Mouse (Mus musculus): ENCODE results near the gene Klhl10. TPM values are rescaled to one million over a fixed set of nuclear protein-coding genes. Genes with fewer than 3 reads are reported as not detected.
A peak's percentile ranks its signal among the peaks of the same experiment; 100 is the strongest.

The Klhl10 gene
- polyA plus RNA-seq, 1 experiment from 2014 or later: 0.66 TPM

DNA sequence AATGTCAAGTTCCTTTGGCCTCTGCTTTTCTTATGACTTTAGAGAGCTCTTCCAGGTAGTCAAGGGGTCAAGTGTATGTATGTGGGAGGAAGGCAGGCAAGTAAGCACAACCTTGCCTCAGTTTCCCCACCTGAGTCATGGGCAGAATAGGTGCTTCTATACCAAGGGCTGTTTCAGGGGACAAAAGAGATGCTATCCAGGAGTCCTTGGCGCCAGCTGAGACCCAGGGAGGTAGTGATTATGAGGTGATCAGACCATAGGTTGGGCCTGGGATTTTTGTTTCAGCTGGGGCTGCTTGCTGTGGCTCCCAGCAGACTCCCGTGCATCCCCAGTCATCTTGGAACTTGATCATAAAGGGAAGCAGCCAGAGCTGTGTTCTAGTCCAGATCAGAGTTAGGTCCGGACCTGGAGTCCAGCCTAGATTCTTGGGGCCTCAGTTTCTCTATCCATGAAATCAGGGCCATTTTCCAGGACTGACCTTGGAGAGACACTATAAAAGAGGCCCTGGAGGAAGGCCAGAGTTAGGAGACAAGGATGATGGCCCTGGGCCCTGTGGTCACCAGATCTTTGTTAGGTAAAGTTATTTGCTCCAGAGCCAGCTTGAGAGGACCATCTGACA is 37.2 kb upstream of the Klhl10 start:
- Histone ChIP-seq H3K9me3 (ENCODE audit: control insufficient read depth, low read length) (no peaks in the 10 kb centered on the region), H3K4me1 (replicated peaks; ENCODE audit: control insufficient read depth, insufficient read depth, low read length) (no peaks in the 10 kb centered on the region), H3K9ac (ENCODE audit: low read depth, low read length) (no peak overlapping the region), H3K27ac (ENCODE audit: low read depth, low read length) (no peak overlapping the region), H3K36me3 (ENCODE audit: control insufficient read depth, insufficient read depth, low read length) (no peaks in the 10 kb centered on the region), H3K4me3 (ENCODE audit: low read depth, low read length) (no peak overlapping the region), H3K4me2 (replicated peaks; ENCODE audit: low read depth, low read length) (no peak overlapping the region), H3K27me3 (ENCODE audit: control insufficient read depth, insufficient read depth, low read length) (no peaks in the 10 kb centered on the region)
- DNase-seq (ENCODE audit: low spot score) (no peak), ATAC-seq (ENCODE audit: low FRiP score) (no peak)
- WGBS: 89% methylated on average over 3 of the region's 3 CpGs

DNA sequence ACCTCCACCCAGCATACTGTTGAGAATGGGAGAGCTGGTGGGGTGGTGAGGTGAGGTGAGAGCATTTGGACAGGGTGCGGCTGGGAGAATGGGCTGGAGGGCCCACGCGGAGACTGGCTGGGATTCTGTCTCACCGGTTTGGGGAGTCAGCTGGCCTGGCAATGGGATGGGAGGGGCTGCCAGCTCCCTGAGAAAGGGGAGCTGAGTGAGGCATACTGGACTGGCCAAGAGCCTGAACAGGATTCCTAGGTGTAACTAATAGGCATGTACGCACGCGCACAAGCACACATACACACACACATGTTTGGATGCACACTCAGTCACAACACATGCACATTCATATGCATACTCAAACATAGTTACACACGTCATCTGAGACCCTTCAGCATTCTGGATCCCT is 35.4 kb upstream of the Klhl10 start:
- Histone ChIP-seq H3K27ac (ENCODE audit: low read depth, low read length) (no peak overlapping the region), H3K27me3 (ENCODE audit: control insufficient read depth, insufficient read depth, low read length) (no peaks in the 10 kb centered on the region), H3K9me3 (ENCODE audit: control insufficient read depth, low read length) (no peaks in the 10 kb centered on the region), H3K4me2 (replicated peaks; ENCODE audit: low read depth, low read length) (no peak overlapping the region), H3K36me3 (ENCODE audit: control insufficient read depth, insufficient read depth, low read length) (no peaks in the 10 kb centered on the region), H3K4me1 (replicated peaks; ENCODE audit: control insufficient read depth, insufficient read depth, low read length) (no peaks in the 10 kb centered on the region), H3K9ac (ENCODE audit: low read depth, low read length) (no peak overlapping the region), H3K4me3 (ENCODE audit: low read depth, low read length) (no peak overlapping the region)
- WGBS: 82% methylated on average over 8 of the region's 8 CpGs
- DNase-seq (ENCODE audit: low spot score) (no peak), ATAC-seq (ENCODE audit: low FRiP score) (no peak)

DNA sequence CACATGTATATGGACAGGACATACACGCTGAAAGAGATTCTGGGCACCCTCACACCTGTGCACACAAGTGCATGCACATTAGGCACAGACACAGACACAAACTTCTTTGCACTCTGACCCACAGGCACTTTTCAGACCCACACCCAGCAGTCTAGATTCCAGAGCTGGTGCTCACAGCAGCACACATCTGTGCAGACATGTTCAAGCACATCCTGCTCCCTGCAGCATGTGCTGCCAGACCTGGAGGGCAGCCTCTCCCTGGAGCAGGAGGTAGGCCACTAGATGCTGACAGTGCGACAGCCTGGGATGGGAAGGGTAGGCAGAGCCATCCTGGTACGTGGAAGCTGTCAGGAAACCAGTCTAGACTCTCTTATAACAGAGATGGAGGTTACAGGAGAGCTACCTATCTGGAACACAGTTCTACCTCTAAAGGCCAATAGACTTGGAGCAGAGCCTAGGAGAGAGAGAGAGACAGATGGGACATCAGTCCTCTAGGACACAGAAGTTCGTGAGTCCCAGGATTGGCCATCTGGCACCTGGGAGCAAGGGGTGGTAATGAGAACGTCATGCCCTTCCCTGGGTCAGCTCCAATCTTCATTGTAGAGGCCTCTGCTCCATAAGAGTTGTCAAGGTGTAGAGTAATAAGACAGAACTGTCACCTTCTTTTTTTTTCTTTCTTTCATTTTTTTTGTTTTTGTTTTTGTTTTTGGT is 34.6 kb upstream of the Klhl10 start:
- no peak overlapping the region for H3K4me3 ChIP-seq (ENCODE audit: low read depth, low read length)
- no peaks in the 10 kb centered on the region for H3K9me3 ChIP-seq (ENCODE audit: control insufficient read depth, low read length)
- H3K27ac ChIP-seq (ENCODE audit: low read depth, low read length): no peak overlapping the region
- WGBS: 89% methylated on average over 5 of the region's 5 CpGs
- H3K4me1 ChIP-seq (replicated peaks; ENCODE audit: control insufficient read depth, insufficient read depth, low read length): no peaks in the 10 kb centered on the region
- no peak overlapping the region for H3K9ac ChIP-seq (ENCODE audit: low read depth, low read length)
- ATAC-seq (ENCODE audit: low FRiP score) (no peak), DNase-seq (ENCODE audit: low spot score) (no peak)
- H3K4me2 ChIP-seq (replicated peaks; ENCODE audit: low read depth, low read length): no peak overlapping the region
- no peaks in the 10 kb centered on the region for H3K27me3 ChIP-seq (ENCODE audit: control insufficient read depth, insufficient read depth, low read length)
- no peaks in the 10 kb centered on the region for H3K36me3 ChIP-seq (ENCODE audit: control insufficient read depth, insufficient read depth, low read length)

DNA sequence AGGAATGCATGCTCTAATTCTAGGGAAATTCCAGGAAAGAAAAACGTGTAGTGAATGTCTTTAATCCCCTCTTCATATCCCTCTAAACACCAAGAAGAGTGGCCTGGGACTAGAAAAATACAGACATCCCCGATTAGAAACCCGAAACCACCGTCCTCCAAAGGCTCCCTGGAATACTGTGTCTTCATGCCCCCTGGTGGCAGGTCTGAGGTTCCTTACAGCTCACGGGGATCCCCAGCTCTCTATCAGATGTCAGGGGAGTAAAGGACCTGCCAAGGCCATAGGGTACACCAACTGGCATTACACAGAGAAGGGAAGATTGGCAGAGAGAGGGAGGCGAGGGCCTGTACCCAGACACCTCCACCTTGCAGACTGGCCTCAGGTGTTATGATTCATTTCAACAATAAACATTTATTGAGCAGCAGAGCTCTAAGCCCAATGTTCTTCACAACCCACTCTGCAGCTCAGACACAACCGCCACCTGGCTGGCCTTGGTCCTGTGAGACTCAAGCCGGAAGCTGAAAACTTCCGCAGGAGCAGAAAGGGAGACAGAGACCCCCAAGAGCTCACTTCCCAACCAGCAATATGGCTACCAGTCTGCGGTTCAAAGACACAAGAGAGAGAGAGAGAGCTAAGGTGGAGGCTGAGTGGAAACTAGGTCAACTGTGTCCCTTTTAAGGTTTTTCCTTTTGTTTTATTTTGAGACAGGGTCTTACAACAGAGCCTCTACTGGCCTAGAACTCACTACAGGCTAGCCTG is 33.5 kb upstream of the Klhl10 start:
- no peaks in the 10 kb centered on the region for H3K36me3 ChIP-seq (ENCODE audit: control insufficient read depth, insufficient read depth, low read length)
- WGBS: 49% methylated on average over 10 of the region's 10 CpGs
- H3K4me3 ChIP-seq (ENCODE audit: low read depth, low read length): no peak overlapping the region
- H3K9me3 ChIP-seq (ENCODE audit: control insufficient read depth, low read length): no peaks in the 10 kb centered on the region
- H3K27me3 ChIP-seq (ENCODE audit: control insufficient read depth, insufficient read depth, low read length): no peaks in the 10 kb centered on the region
- ATAC-seq (ENCODE audit: low FRiP score) (no peak), DNase-seq (ENCODE audit: low spot score) (peak; percentile 75)
- no peak overlapping the region for H3K9ac ChIP-seq (ENCODE audit: low read depth, low read length)
- no peak overlapping the region for H3K27ac ChIP-seq (ENCODE audit: low read depth, low read length)
- H3K4me1 ChIP-seq (replicated peaks; ENCODE audit: control insufficient read depth, insufficient read depth, low read length): no peaks in the 10 kb centered on the region
- H3K4me2 ChIP-seq (replicated peaks; ENCODE audit: low read depth, low read length): no peak overlapping the region

DNA sequence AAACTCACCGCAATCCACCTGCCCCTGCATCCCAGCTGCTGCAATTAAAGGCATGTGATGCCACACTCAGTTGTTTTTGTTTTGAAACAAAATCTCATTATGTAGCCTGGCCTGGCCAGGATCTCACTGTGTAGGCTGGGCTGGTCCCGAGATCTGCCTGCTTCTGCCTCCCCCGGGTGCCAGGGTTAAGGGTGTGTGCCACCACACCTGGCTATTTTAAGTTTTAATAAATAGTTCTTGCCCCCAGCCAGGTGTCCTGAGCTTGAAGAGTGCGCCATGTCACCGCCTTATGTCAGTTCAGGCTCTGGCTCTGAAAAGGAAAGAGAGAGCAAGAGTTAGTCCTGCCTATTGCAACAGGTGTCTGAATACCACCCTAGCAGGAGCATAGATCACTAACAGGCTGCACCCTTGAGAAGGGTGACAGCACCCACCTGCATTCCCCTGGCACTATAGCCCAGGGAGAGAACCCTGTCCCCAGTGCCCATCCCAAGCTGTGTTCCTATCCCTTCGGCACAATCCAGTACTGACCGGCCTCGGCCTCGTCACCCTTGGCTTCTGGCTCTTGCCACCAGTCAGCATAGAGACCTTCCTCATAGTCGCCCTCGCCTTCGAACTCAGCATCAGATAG is 32.8 kb upstream of the Klhl10 start:
- Histone ChIP-seq H3K4me3 (ENCODE audit: low read depth, low read length) (no peak overlapping the region), H3K27ac (ENCODE audit: low read depth, low read length) (no peak overlapping the region), H3K9ac (ENCODE audit: low read depth, low read length) (no peak overlapping the region), H3K4me2 (replicated peaks; ENCODE audit: low read depth, low read length) (no peak overlapping the region), H3K27me3 (ENCODE audit: control insufficient read depth, insufficient read depth, low read length) (no peaks in the 10 kb centered on the region), H3K36me3 (ENCODE audit: control insufficient read depth, insufficient read depth, low read length) (no peaks in the 10 kb centered on the region), H3K4me1 (replicated peaks; ENCODE audit: control insufficient read depth, insufficient read depth, low read length) (no peaks in the 10 kb centered on the region), H3K9me3 (ENCODE audit: control insufficient read depth, low read length) (no peaks in the 10 kb centered on the region)
- DNase-seq (ENCODE audit: low spot score) (no peak), ATAC-seq (ENCODE audit: low FRiP score) (no peak)
- 96% methylated on average over 12 of the region's 12 CpGs for WGBS

DNA sequence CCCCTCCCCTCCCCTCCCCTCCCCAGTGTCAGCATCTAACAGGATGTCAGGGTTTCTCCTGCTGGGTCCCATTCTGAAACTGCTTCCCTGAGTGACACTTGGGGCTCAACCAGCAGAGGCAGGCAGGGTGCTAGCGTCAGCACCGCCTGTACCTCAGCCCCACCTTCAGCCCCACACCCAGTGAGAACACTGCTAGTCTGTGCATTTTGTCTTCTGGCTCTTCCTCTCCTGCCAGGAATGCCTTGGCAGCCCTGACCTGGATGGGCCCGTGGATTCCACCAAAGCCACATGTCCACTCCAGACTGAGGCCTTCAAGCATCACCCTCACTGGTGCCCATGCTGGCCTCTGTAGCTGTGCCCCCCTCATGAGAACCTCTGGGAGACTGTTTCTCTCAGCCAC is 32.0 kb upstream of the Klhl10 start:
- Histone ChIP-seq H3K9ac (ENCODE audit: low read depth, low read length) (no peak overlapping the region), H3K27me3 (ENCODE audit: control insufficient read depth, insufficient read depth, low read length) (no peaks in the 10 kb centered on the region), H3K4me3 (ENCODE audit: low read depth, low read length) (no peak overlapping the region), H3K27ac (ENCODE audit: low read depth, low read length) (no peak overlapping the region), H3K4me2 (replicated peaks; ENCODE audit: low read depth, low read length) (no peak overlapping the region), H3K36me3 (ENCODE audit: control insufficient read depth, insufficient read depth, low read length) (no peaks in the 10 kb centered on the region), H3K9me3 (ENCODE audit: control insufficient read depth, low read length) (no peaks in the 10 kb centered on the region), H3K4me1 (replicated peaks; ENCODE audit: control insufficient read depth, insufficient read depth, low read length) (no peaks in the 10 kb centered on the region)
- no peak for ATAC-seq (ENCODE audit: low FRiP score)
- DNase-seq (ENCODE audit: low spot score): no peak
- WGBS: 84% methylated on average over 3 of the region's 3 CpGs

DNA sequence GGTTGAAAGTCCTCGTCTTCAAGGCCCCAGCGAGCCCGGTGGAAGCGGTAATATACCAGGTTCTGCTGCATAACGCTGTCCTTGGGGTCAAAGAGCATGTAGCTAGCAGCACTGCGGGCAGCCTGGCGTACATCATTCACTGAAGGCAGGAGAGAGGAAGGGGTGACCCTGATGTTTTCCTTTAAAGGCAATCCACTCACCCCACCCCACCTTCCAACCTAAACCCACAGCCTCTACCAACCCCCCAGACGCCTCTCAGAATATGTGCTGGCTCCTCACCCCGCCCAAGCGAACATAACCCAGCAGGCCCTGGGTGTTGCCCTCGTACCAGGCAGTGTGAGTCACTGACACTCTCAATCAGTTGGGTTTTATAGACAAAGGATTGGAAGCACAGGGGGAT is 30.0 kb upstream of the Klhl10 start:
- Histone ChIP-seq H3K9me3 (ENCODE audit: control insufficient read depth, low read length) (no peaks in the 10 kb centered on the region), H3K4me2 (replicated peaks; ENCODE audit: low read depth, low read length) (no peak overlapping the region), H3K4me3 (ENCODE audit: low read depth, low read length) (no peak overlapping the region), H3K9ac (ENCODE audit: low read depth, low read length) (no peak overlapping the region), H3K27me3 (ENCODE audit: control insufficient read depth, insufficient read depth, low read length) (peaks cover 8% of the 10 kb centered on the region; the same call in 1 of the 2 replicates), H3K36me3 (ENCODE audit: control insufficient read depth, insufficient read depth, low read length) (no peaks in the 10 kb centered on the region), H3K27ac (ENCODE audit: low read depth, low read length) (no peak overlapping the region), H3K4me1 (replicated peaks; ENCODE audit: control insufficient read depth, insufficient read depth, low read length) (no peaks in the 10 kb centered on the region)
- ATAC-seq (ENCODE audit: low FRiP score): no peak
- 86% methylated on average over 11 of the region's 11 CpGs for WGBS
- no peak for DNase-seq (ENCODE audit: low spot score)

DNA sequence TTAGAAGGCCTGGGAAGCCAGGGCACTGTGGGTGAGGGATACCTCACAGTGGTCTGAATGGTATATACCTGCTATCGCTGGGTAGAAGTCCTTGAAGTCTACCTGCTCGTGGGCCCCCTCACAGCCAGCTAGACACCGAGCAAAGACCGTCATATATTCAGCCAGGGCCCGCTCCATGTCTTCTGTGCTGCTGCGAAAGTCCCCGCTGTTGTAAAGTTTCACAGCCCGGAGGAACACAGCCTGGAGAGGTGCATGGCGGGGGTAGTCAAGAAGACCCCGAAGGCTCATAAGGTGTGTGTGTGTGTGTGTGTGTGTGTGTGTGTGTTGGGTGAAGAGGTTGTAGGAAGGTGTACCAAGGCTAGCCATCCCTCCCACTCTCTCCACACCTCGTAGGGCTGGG is 28.2 kb upstream of the Klhl10 start:
- Histone ChIP-seq H3K27ac (ENCODE audit: low read depth, low read length) (no peak overlapping the region), H3K4me1 (replicated peaks; ENCODE audit: control insufficient read depth, insufficient read depth, low read length) (no peaks in the 10 kb centered on the region), H3K36me3 (ENCODE audit: control insufficient read depth, insufficient read depth, low read length) (no peaks in the 10 kb centered on the region), H3K9me3 (ENCODE audit: control insufficient read depth, low read length) (no peaks in the 10 kb centered on the region), H3K4me2 (replicated peaks; ENCODE audit: low read depth, low read length) (peak overlapping the region; percentile 65), H3K4me3 (ENCODE audit: low read depth, low read length) (peak overlapping the region; percentile 54), H3K27me3 (ENCODE audit: control insufficient read depth, insufficient read depth, low read length) (peaks cover 8% of the 10 kb centered on the region; the same call in 1 of the 2 replicates), H3K9ac (ENCODE audit: low read depth, low read length) (peak overlapping the region; percentile 65; the same call in 1 of the 2 replicates)
- ATAC-seq (ENCODE audit: low FRiP score) (no peak), DNase-seq (ENCODE audit: low spot score) (no peak)
- 80% methylated on average over 11 of the region's 11 CpGs for WGBS

Measured in hindbrain, embryonic 11.5 days (tissue).